Comparison of ENCODE assay signal across 9 mouse cellular contexts in genomic region chr6:122821822-122822221, GRCm38 (mm10). TPM values are rescaled to one million over a fixed set of nuclear protein-coding genes. Genes with fewer than 3 reads are reported as not detected.
DNase-seq lines count a peak whose midpoint lies in the region; ATAC-seq and TF ChIP-seq lines count a peak whose summit lies in the region.
"Had no signal": no experiment of that assay in that cellular context is flagged by ENCODE, and none has a peak within 500 bp of the region (broad histone marks: within the 10 kb centered on the region; RNA-seq: fewer than 3 reads in every experiment).

No protein-coding gene starts in this region.

- TF ChIP-seq CTCF in forebrain, postnatal 0 days (IDR thresholded peaks at IDR 0.05; ENCODE audit: low read depth), result no peak
- no peak for TF ChIP-seq CTCF in lung, embryonic 14.5 days (IDR thresholded peaks at IDR 0.05; ENCODE audit: low read depth)

- H3K9me3 ChIP-seq in forebrain, embryonic 11.5 days (ENCODE audit: control insufficient read depth, low read length), result no peaks in the 10 kb centered on the region
- no peaks in the 10 kb centered on the region for H3K9me3 ChIP-seq in forebrain, postnatal 0 days (ENCODE audit: low read length)
- no peaks in the 10 kb centered on the region for H3K9me3 ChIP-seq in lung, embryonic 14.5 days (ENCODE audit: low read depth, low read length)
- no peaks in the 10 kb centered on the region for H3K9me3 ChIP-seq in limb, embryonic 14.5 days (ENCODE audit: control insufficient read depth, low read length)

- no peak for ATAC-seq in forebrain, embryonic 11.5 days (replicated peaks; ENCODE audit: low FRiP score)
- ATAC-seq in forebrain, postnatal 0 days, result no peak
- no peak for ATAC-seq in lung, embryonic 14.5 days (ENCODE audit: insufficient read depth)
- no peak for ATAC-seq in limb, embryonic 14.5 days (ENCODE audit: low FRiP score, low read depth)

- H3K9ac ChIP-seq in forebrain, embryonic 11.5 days (ENCODE audit: low read length), result no peak overlapping the region
- H3K9ac ChIP-seq in forebrain, postnatal 0 days, result no peak overlapping the region
- no peak overlapping the region for H3K9ac ChIP-seq in lung, embryonic 14.5 days
- H3K9ac ChIP-seq in limb, embryonic 14.5 days (ENCODE audit: low read depth, low read length, severe bottlenecking), result no peak overlapping the region

- H3K36me3 ChIP-seq in forebrain, embryonic 11.5 days (ENCODE audit: control insufficient read depth, insufficient read depth, low read length), result no peaks in the 10 kb centered on the region
- no peaks in the 10 kb centered on the region for H3K36me3 ChIP-seq in forebrain, postnatal 0 days (ENCODE audit: insufficient read depth)
- no peaks in the 10 kb centered on the region for H3K36me3 ChIP-seq in lung, embryonic 14.5 days (ENCODE audit: insufficient read depth)
- no peaks in the 10 kb centered on the region for H3K36me3 ChIP-seq in limb, embryonic 14.5 days (ENCODE audit: control insufficient read depth, insufficient read depth, low read length)
- no peaks in the 10 kb centered on the region; the same call in 1 of the 2 replicates for H3K36me3 ChIP-seq in splenic B cell, adult 2 months (ENCODE audit: control insufficient read depth, insufficient read depth, low read length, poor library complexity, severe bottlenecking)

- no peaks in the 10 kb centered on the region for H3K27me3 ChIP-seq in forebrain, embryonic 11.5 days (ENCODE audit: control insufficient read depth, insufficient read depth, low read length)
- H3K27me3 ChIP-seq in forebrain, postnatal 0 days (ENCODE audit: insufficient read depth, low read length), result no peaks in the 10 kb centered on the region
- H3K27me3 ChIP-seq in lung, embryonic 14.5 days (ENCODE audit: insufficient read depth, low read length), result no peaks in the 10 kb centered on the region
- no peaks in the 10 kb centered on the region for H3K27me3 ChIP-seq in limb, embryonic 14.5 days (ENCODE audit: control insufficient read depth, insufficient read depth, low read length)
- no peaks in the 10 kb centered on the region for H3K27me3 ChIP-seq in splenic B cell, adult 2 months (ENCODE audit: control insufficient read depth, insufficient read depth, low read length, poor library complexity, severe bottlenecking)

- H3K27ac ChIP-seq in forebrain, embryonic 11.5 days (ENCODE audit: low read depth, low read length), result no peak overlapping the region
- no peak overlapping the region for H3K27ac ChIP-seq in forebrain, postnatal 0 days (ENCODE audit: low read depth, low read length)
- H3K27ac ChIP-seq in lung, embryonic 14.5 days (ENCODE audit: low read depth), result no peak overlapping the region
- no peak overlapping the region for H3K27ac ChIP-seq in limb, embryonic 14.5 days (replicated peaks; ENCODE audit: low read depth, low read length)

- no peak for DNase-seq in forebrain, embryonic 11.5 days (ENCODE audit: low spot score)
- no peak for DNase-seq in forebrain, postnatal 0 days
- no peak for DNase-seq in lung, embryonic 14.5 days
- no peak for DNase-seq in lung, postnatal 10 days
- no peak for DNase-seq in limb, embryonic 14.5 days (ENCODE audit: low spot score)
- peak; percentile 65 for DNase-seq in splenic B cell, adult 2 months (ENCODE audit: low read depth, low spot score)
- DNase-seq in embryo, embryonic 10 days (ENCODE audit: low spot score), result no peak
- DNase-seq in frontal cortex, adult 2 months (ENCODE audit: extremely low spot score in 1 of 2, low spot score in 1 of 2), result no peak

- 0 out of 2 replicates have a peak overlapping the region, but pooled peaks have one; percentile 57 for H3K4me2 ChIP-seq in forebrain, embryonic 11.5 days (ENCODE audit: low read depth, low read length, severe bottlenecking)
- H3K4me2 ChIP-seq in forebrain, postnatal 0 days (ENCODE audit: low read depth), result no peak overlapping the region
- H3K4me2 ChIP-seq in lung, embryonic 14.5 days, result peak overlapping the region; percentile 84
- H3K4me2 ChIP-seq in limb, embryonic 14.5 days (replicated peaks; ENCODE audit: low read depth, low read length, severe bottlenecking), result peak overlapping the region; percentile 82; the same call in 1 of the 2 replicates

- WGBS in forebrain, embryonic 11.5 days, result 79% methylated on average over 9 of the region's 9 CpGs
- WGBS in forebrain, postnatal 0 days, result 82% methylated on average over 9 of the region's 9 CpGs
- 65% methylated on average over 9 of the region's 9 CpGs for WGBS in lung, embryonic 14.5 days
- WGBS in limb, embryonic 14.5 days, result 76% methylated on average over 9 of the region's 9 CpGs

- H3K4me1 ChIP-seq in forebrain, embryonic 11.5 days (replicated peaks; ENCODE audit: control insufficient read depth, insufficient read depth, low read length), result peaks cover 11% of the 10 kb centered on the region; the same call in 1 of the 2 replicates
- peaks cover 24% of the 10 kb centered on the region; the same call in 1 of the 2 replicates for H3K4me1 ChIP-seq in forebrain, postnatal 0 days (ENCODE audit: insufficient read depth)
- H3K4me1 ChIP-seq in lung, embryonic 14.5 days (ENCODE audit: insufficient read depth), result peaks cover 30% of the 10 kb centered on the region
- peaks cover 31% of the 10 kb centered on the region for H3K4me1 ChIP-seq in limb, embryonic 14.5 days (ENCODE audit: control insufficient read depth, insufficient read depth, low read length)

- H3K4me3 ChIP-seq in forebrain, embryonic 11.5 days (ENCODE audit: low read depth, low read length), result no peak overlapping the region
- no peak overlapping the region for H3K4me3 ChIP-seq in forebrain, postnatal 0 days (ENCODE audit: low read depth, low read length)
- H3K4me3 ChIP-seq in lung, embryonic 14.5 days (ENCODE audit: low read depth, low read length), result no peak overlapping the region
- 0 out of 2 replicates have a peak overlapping the region, but pooled peaks have one; percentile 91 for H3K4me3 ChIP-seq in limb, embryonic 14.5 days (replicated peaks; ENCODE audit: low read length)

- TF ChIP-seq POLR2A in limb, embryonic 14.5 days (IDR thresholded peaks at IDR 0.05; ENCODE audit: borderline replicate concordance, extremely low read depth, insufficient read depth, insufficient read length), result no peak

RNA-seq across cellular contexts. Expression of gene Foxj2, which starts 2.1 kb away (rescaled TPM):
- 5.0 and 5.4 TPM in 2 replicates for polyA plus RNA-seq in forebrain, embryonic 11.5 days (2014; fragmentation: Nextera tagmentation; extraction: Ambion mirVana)
- total RNA-seq in forebrain, postnatal 0 days (2014; rRNA removed), result 16.3 and 23.4 TPM in 2 replicates
- polyA plus RNA-seq in forebrain, postnatal 0 days (2015; fragmentation: Nextera tagmentation; extraction: Ambion mirVana), result 6.7 and 8.1 TPM in 2 replicates
- polyA plus RNA-seq in lung, embryonic 14.5 days (2014; fragmentation: Nextera tagmentation; extraction: Ambion mirVana), result 6.7 and 7.5 TPM in 2 replicates
- 13.4 and 15.1 TPM in 2 replicates for polyA plus RNA-seq in limb, embryonic 14.5 days (2012; rRNA removed)
- polyA plus RNA-seq in limb, embryonic 14.5 days (2014; fragmentation: Nextera tagmentation; extraction: Ambion mirVana), result 9.3 and 11.8 TPM in 2 replicates
- 16.4 and 17.0 TPM in 2 replicates for polyA plus RNA-seq in frontal cortex, adult 2 months (2012; rRNA removed)

RNA-seq across cellular contexts. Expression of gene Slc2a3, which starts 20.4 kb away (rescaled TPM):
- 30.3 and 37.6 TPM in 2 replicates for polyA plus RNA-seq in forebrain, embryonic 11.5 days (2014; fragmentation: Nextera tagmentation; extraction: Ambion mirVana)
- 68.9 and 78.2 TPM in 2 replicates for total RNA-seq in forebrain, postnatal 0 days (2014; rRNA removed)
- polyA plus RNA-seq in forebrain, postnatal 0 days (2015; fragmentation: Nextera tagmentation; extraction: Ambion mirVana), result 27.3 and 41.6 TPM in 2 replicates
- 8.4 and 8.9 TPM in 2 replicates for polyA plus RNA-seq in lung, embryonic 14.5 days (2014; fragmentation: Nextera tagmentation; extraction: Ambion mirVana)
- 46.5 and 48.2 TPM in 2 replicates for polyA plus RNA-seq in limb, embryonic 14.5 days (2012; rRNA removed)
- polyA plus RNA-seq in limb, embryonic 14.5 days (2014; fragmentation: Nextera tagmentation; extraction: Ambion mirVana), result 71.6 and 78.8 TPM in 2 replicates
- 101 and 105 TPM in 2 replicates for polyA plus RNA-seq in frontal cortex, adult 2 months (2012; rRNA removed)

RNA-seq across cellular contexts. Expression of gene C3ar1, which starts 34.1 kb away (rescaled TPM):
- polyA plus RNA-seq in forebrain, embryonic 11.5 days (2014; fragmentation: Nextera tagmentation; extraction: Ambion mirVana), result 1.5 and 1.6 TPM in 2 replicates
- total RNA-seq in forebrain, postnatal 0 days (2014; rRNA removed), result 1.5 and 2.3 TPM in 2 replicates
- 1.7 and 1.8 TPM in 2 replicates for polyA plus RNA-seq in forebrain, postnatal 0 days (2015; fragmentation: Nextera tagmentation; extraction: Ambion mirVana)
- polyA plus RNA-seq in lung, embryonic 14.5 days (2014; fragmentation: Nextera tagmentation; extraction: Ambion mirVana), result 3.2 and 4.0 TPM in 2 replicates
- polyA plus RNA-seq in limb, embryonic 14.5 days (2012; rRNA removed), result 4.1 and 5.0 TPM in 2 replicates
- 4.7 and 5.0 TPM in 2 replicates for polyA plus RNA-seq in limb, embryonic 14.5 days (2014; fragmentation: Nextera tagmentation; extraction: Ambion mirVana)
- 1.0 and 1.6 TPM in 2 replicates for polyA plus RNA-seq in frontal cortex, adult 2 months (2012; rRNA removed)
- total RNA-seq: common myeloid progenitor, adult 5-6 weeks had no signal

RNA-seq across cellular contexts. Expression of gene Necap1, which starts 52.5 kb away (rescaled TPM):
- polyA plus RNA-seq in forebrain, embryonic 11.5 days (2014; fragmentation: Nextera tagmentation; extraction: Ambion mirVana), result 63.1 TPM in 2 replicates
- total RNA-seq in forebrain, postnatal 0 days (2014; rRNA removed), result 131 and 146 TPM in 2 replicates
- 134 and 152 TPM in 2 replicates for polyA plus RNA-seq in forebrain, postnatal 0 days (2015; fragmentation: Nextera tagmentation; extraction: Ambion mirVana)
- 46.1 and 50.9 TPM in 2 replicates for polyA plus RNA-seq in lung, embryonic 14.5 days (2014; fragmentation: Nextera tagmentation; extraction: Ambion mirVana)
- polyA plus RNA-seq in limb, embryonic 14.5 days (2012; rRNA removed), result 49.3 and 54.9 TPM in 2 replicates
- polyA plus RNA-seq in limb, embryonic 14.5 days (2014; fragmentation: Nextera tagmentation; extraction: Ambion mirVana), result 58.3 and 58.9 TPM in 2 replicates
- polyA plus RNA-seq in frontal cortex, adult 2 months (2012; rRNA removed), result 134 and 142 TPM in 2 replicates
